Mouse (Mus musculus): Measurements from ENCODE around the gene Dnmbp.

- TF ChIP-seq TAL1 (IDR thresholded peaks at IDR 0.05; ENCODE audit: low read length) (no peak), GATA1 (IDR thresholded peaks at IDR 0.05; ENCODE audit: low read length) (no peak)
These were observed 130.7 kb downstream of the Dnmbp start for GRCm38 (mm10) chr19:43809331-43809730.
